Mouse (Mus musculus) spleen, adult 12 weeks (tissue): ENCODE results near the gene Sf1.

Source experiments
- DNase-seq: peaks from one replicate; pipeline ENCODE4 v3.0.0; 2022; ENCODE audit warnings: low spot score

Sf1 gene

DNA sequence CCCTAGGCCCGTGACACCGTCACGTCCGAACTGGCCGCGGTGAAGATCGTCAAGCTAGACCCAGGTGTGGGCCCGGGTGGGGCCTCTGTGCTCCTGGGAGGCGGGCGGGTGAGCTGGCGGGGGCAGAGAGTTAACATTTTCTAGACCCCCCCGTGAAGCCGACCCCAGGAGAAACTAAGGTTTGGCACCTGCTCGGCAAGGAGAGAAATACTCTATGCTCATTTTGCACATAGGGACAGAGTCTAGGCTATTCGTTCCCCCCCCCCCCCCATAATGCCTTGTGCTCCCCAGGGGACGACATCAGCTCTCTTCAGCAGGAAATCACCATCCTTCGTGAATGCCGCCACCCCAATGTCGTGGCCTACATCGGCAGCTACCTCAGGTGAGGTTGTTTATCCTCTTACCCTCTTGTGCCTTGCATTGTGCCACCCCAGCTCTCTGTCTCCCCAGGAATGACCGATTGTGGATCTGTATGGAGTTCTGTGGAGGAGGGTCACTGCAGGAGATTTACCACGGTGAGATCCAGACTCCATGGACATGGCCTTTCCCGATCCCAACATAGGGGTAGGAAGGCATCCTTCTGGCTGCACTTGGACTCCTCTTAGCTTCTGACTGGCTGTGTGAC, 21.9 kb upstream of the Sf1 start:
- no peak for DNase-seq

DNA sequence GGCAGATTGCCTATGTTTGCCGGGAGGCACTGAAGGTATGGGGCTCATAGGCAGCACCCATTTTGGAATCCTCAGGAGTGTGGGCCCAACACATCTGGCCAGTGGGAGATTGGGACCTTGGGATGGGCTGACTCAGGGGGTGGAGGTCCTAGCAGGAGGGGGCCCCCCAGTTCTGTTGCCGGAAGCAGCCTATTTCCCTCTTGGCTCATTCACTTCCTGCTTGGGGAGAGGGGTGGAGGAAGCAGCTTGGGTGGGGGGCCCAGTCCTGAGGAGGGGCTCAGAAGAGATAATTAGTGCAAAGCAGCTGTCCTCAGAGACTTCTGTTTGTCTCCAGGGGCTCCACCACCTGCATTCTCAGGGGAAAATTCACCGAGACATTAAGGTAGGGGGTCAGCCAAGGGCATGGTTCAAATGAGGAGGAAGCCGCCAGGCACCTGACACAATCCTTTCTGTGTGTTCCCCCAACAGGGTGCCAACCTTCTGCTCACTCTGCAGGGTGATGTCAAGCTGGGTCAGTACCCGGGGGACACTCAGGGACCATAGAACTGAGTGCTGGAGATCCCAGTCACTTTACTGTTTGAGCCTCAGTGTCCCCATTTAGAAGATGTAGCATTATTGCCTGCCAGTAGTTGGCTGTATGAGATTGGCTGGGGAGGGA, 21.1 kb upstream of the Sf1 start:
- no peak for DNase-seq

DNA sequence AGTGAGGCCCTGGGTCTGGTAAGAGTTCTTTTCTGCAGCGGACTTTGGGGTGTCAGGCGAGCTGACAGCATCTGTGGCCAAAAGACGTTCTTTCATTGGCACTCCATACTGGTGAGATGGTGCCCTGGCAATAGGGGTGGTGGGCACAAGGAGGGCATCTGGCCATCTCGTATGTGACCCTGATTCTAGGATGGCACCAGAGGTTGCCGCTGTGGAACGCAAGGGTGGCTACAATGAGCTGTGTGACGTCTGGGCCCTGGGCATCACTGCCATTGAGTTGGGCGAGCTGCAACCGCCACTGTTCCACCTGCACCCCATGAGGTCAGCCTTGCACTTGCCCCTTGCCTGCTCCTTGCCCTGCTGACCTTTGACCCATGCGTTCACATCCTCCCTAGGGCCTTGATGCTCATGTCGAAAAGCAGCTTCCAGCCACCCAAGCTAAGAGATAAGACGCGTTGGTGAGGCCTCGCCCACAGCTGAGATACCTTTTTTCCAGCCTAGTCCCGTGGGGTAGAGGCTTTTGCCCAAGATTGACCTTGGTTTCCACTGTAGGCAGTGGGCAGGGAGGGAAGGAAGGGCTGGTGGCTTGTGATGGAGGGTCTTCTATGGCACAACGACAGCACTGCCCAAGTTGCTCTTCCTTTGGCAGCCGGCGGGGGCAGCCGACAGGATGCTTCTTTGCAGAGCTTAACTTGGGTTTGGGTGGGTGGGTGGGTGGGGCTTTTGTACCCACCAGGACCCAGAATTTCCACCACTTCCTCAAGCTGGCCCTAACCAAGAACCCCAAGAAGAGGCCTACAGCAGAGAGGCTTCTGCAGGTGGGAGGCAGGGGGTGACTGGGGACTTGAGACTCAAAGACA, 20.2 kb upstream of the Sf1 start:
- DNase-seq, result no peak

DNA sequence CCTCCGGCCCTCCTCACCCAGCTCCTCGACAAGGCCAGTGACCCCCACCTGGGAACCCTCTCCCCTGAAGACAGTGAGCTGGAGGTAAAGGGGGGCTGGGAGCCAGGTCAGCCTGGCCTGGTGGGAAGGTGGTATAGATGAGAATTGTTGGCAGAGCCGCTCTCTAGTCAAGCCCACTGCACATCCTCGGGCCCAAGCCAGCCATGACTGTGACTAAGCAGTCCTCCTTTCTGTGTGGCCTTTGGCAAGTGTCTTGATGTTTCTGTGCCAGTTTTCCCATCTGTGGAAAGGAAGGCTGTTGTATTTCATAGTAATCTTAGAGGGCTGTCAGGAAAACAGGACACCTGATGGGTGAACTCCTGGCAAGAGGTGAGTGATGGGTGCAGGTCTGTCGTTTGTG, 19.5 kb upstream of the Sf1 start:
- no peak for DNase-seq

DNA sequence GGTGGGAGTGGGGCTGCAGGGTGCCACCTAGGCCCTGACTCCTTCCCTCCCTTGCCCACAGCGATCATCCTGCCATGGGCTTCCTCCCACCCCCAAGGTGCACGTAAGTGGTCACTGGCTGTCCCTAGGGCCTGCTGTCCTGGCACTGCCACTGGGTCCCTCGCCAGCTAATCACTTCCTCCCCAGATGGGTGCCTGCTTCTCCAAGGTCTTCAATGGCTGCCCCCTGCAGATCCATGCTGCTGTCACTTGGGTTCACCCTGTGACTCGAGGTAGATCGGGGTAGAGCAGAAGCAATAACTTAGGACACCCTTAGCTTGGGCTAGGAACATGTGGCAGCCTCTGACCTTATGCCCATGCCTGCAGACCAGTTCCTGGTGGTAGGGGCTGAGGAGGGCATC, 17.5 kb upstream of the Sf1 start:
- no peak for DNase-seq

DNA sequence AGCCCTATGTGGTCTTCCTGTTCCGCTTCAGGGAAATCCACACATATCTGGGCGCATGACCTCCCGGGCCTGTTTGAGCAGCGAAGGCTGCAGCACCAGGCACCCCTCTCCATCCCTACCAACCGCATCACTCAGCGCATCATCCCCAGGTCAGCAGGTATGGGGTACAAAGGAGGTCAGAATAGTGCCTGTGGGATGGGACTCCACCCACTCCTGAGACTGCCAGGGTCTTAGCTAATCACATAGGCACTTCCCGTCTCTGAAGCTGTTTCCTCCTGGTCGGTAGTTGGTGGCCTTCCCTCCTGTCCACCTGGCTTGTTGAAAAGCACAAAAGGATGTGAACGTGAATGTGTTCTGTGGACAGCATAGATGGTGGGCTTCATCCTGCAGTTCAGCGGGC, 16.8 kb upstream of the Sf1 start:
- DNase-seq, result no peak

DNA sequence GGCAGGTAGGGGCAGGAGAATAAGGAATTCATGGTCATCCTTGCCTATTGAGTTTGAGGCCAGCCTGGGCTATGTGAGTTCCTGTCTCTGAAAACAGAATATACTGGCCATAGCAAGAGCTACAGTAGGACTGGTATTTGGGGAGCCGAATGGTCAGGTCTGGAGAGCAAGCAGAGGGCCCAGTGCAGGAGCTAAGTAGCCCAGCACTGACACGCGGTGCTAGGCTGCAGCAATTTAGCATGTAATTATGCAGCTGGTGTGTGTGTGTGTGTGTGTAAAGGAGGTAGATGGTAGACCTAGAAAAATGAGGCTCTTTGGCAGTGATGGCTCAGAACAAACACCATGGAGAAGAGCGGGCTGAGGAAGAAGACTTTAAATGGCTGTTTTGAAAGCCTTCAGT, 15.9 kb upstream of the Sf1 start:
- no peak for DNase-seq

DNA sequence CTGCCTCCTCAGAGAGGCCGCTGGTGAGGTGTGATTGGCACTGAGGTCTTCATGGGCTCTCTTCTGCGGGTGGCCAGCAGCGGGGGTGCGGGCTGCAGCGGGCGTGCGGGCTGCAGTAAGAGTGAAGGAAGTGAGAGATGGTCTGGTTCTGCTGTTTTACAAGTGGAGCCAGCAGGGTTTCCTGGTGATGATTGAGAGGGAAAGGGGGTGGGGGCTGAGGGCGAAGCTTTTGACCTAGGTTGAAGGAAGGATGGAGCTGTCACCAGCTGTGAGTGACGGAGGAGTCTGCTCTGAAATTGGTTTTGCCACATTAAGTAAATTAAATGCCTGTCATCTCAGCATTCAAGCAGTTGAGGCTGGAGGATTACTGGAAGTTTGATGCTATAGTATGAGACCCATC, 14.8 kb upstream of the Sf1 start:
- no peak for DNase-seq

DNA sequence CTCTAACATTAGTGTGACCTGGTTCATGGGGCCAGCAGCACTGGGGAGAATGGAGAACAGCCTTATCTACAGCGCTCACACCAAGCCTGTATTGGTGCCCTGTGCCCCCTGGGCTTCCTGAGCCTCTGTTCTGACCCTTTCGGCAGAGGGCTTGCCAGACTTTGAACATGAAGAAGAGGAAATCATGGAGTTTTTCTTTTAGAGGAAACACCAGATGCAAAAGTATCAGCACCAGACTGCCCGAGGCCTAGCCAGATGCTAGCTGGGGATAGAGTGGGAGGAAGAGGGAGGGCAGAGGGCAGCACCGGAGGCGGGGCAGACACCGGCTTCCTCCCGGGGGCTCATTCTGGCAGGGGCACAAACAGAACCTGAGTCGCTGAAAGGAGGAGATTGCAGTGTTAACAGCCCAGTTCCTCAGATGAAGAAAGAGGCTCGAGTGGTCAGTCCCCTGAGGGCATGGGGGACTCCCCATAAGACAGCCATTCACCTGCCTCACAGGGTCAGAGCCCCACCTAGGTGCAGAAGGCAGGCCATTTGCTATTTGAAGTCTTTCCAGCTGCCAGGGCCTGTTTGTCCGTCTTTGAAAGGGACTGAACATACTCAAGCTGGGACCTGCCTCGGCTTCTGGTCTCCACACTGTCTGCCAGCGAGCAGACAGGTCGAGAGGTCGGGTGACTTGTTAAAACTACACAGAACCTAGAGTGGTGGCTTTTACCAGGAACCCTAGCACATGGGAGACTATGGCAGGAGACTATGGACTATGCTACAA, 14.1 kb upstream of the Sf1 start:
- DNase-seq, result no peak

DNA sequence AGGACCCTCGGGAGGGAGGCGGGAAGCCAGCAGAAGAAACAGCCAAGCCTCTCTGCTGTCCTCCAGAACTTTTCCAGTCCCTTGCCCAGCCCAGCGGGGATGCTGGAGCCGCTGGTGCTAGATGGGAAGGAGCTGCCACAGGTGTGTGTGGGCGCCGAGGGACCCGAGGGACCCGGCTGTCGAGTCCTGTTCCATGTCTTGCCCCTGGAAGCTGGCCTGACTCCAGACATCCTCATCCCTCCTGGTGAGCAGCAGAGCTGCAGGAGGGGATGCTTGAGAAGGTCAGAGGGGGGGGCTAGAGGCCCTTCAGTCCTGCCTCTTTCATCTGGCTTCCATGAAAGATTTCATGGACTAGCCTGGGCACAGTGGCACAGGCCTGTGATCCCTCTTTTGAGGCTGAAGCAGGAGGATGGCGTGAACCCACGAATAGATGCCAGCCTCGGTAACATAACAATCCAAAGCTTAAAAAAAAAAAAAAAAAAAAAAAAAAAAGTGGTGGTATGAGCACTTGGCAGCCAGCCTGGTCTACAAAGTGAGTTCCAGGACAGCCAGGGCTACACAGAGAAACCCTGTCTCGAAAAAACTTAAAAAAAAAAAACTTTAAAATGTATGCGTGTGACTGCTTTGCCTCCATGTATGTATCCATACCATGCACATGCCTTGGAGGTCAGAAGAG, 11.9 kb upstream of the Sf1 start:
- DNase-seq, result no peak

DNA sequence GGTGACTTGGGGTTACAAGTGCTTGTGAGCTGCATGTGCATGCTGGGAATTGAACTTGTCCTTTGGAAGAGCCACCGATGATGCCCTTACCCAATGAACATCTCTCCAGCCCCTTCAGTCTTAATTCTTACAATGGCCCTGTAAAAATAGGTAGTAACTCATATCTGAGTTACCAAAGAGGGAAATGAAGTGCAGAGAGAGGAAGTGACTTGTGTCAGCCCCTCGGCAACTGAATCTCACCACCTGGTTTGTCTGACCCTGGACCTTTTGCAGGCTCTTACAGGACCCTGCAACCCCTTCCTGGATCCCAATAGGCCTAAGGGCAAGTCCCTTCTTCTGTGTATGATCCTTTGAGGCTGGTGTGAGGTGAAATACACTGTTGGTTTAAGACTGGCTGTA, 11.4 kb upstream of the Sf1 start:
- DNase-seq, result no peak

DNA sequence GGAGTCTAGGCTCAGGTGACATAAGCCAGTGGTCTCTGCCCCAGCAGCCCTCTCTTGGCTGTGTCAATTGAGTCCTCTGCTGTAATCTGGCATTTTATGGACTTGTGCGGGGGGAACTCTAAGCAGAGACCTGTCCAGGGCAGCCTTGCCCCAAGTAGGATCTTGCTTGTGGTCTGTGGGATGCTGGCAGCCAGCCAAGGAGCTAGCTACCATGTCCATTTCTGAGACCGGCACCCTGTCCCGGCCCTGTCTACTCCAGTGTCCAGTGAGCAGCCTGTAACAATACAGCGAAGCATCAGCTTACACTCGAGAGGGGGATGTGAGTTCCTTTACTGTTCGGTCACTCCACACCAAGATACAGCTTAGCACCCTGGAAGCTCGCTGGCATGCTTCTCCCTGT, 9.5 kb upstream of the Sf1 start:
- no peak for DNase-seq

DNA sequence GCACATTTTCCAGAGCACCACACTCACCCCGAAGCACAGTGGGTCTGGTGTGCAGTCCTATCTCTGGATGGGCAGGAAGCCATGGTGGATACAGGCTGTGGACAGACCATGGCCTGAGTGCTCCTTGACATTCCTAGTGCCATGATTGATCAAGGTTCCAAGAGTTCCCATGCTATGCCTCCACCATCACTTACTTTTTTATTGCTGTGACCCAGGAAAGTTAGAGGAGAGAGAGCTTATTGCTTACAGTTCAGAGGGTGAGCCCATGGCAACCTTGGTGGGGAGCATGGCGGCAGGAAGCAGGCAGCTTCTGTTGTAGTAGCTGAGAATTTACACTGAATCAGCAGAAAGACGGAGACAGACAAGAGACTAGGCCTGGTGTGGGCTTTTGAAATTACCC, 2.2 kb upstream of the Sf1 start:
- DNase-seq, result no peak

DNA sequence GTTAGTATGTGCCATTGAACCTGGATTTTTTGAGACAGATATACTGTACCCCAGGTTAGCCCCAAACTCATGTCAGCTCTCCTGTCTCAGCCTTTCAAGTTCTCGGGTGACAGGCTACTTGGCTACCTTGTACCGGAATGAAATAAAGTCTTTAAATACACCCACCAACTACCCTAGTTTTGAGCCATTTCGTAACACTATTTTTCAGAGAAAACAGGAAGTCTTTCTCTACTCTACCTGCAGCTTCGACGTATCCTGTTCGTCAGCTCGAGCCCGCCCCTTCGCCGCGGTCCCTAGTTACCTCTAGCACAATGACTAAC, 439 bp upstream of the Sf1 start:
- no peak for DNase-seq

DNA sequence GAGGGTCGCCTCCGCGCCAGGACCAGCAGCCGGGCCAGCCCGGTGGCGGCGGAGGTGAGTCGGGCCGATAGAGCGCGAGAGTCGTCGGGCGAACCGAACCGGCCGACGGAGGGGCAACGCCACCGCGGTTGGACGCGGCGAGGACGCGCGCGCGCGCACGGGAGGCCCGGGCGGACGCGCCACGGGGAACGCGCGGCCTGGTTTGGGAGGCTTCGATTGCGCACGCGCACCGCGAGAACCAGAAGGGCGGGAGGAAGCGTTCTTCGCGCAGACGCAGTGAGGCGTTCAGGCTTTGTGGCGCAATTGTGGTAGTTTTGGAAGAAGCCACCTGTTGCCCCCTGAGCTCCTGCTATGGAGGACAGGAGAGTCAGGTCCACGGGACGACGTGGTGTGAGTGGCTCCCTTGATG, 831 bp downstream of the Sf1 start:
- peak; percentile 87 for DNase-seq

DNA sequence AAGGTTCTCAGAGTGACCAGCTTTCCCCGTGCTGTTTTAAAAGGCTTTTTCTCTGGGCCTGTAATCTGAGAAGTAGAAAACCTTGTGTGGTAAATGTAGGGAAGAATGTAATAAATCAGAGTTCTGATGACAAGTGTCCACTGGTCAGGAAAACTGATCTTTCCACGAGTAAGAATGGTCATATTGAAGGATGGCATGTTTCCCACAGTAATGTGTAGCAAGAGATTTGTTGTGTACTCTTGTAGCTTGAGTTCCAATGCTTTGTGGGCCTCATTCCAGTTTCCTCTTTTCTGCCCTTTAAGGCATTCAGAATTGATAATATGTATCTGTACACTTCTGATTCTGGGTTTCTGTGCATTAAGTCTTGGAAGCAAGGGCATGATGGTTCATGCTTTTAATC, 1.4 kb downstream of the Sf1 start:
- no peak for DNase-seq

DNA sequence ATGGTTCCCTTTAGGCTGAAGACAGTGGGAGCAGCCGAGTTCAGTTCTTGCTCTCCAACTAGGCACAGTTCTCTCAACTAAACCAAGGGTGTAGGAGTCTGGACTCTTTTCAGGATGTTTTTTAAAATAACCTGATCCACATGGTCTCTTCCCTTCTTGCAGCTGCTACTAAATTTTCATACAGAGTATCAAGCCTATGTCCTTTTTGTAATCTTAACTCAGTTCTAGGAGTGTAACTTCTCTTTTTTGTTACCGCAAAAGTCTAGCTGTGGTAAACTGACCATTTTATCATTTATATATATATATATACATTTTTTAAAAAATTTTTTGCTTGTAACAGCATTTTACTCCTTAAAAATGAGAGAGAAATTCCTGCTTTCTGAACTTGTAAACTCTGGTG, 6.7 kb downstream of the Sf1 start:
- no peak for DNase-seq

DNA sequence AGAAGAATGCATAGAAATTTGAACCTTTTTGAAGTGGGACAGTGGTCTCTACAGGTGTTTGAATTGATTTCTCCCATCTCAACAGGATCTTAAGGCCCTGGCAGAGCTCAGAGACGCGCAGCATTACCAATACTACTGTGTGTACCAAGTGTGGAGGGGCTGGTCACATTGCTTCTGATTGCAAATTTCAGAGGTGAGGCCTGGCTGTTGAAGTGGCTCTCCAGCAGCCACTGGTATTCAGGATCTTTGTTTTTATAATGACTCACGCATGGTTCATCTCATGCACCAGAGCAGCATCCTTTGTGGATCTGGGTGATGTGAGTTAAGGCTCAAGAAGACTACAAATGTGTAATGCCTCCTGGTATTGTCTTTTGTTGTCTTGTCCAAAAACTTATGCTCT, 8.9 kb downstream of the Sf1 start:
- no peak for DNase-seq

DNA sequence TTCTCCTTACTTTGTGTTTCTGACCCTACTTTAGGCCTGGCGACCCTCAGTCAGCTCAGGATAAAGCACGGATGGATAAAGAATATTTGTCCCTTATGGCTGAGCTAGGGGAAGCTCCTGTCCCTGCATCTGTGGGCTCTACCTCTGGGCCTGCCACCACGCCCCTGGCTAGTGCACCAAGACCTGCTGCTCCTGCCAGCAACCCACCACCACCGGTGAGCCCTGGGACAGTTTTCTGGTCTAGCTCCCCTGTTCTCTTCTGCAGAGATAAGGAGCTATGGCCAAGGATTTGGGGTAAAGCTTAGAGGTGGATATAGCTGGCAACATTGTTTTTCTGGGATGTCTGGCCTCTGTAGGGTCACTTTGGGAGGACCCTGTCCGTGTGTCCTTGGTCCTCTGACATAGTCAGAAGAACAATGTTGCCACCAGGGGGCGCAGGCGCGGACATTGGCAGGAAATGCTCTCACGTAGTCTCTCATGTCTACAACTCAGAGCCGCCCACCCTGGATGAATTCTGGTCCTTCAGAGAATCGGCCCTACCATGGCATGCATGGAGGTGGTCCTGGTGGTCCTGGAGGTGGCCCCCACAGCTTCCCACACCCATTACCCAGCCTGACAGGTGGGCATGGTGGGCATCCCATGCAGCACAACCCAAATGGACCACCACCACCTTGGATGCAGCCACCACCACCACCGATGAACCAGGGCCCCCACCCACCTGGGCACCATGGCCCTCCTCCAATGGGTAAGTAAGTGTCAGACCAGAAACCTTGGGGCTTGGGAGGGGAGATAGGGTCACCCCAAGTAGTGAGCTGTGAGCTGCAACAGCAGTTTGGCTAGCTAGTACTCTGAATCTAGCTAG, 10.3 kb downstream of the Sf1 start:
- DNase-seq, result peak; percentile 66

DNA sequence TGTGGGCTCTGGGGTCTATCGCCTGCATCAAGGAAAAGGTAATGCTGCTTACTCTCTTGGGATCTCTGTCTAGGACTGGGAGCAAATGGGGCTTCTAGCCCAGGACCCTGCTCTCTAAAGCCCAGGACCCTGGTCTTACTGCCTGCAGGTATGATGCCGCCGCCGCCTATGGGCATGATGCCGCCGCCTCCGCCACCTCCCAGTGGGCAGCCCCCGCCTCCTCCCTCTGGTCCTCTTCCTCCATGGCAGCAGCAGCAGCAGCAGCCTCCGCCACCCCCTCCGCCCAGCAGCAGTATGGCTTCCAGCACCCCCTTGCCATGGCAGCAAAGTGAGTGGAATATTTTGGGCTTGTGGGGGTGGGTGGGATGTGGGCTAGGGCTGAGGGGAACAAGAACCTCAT, 11.1 kb downstream of the Sf1 start:
- DNase-seq, result no peak
